ENCODE assay signal across 9 mouse cellular contexts in genomic region chr10:126531368-126531767, GRCm38 (mm10).
DNase-seq lines count a peak whose midpoint lies in the region; ATAC-seq and TF ChIP-seq lines count a peak whose summit lies in the region.
"Had no signal": no experiment of that assay in that cellular context is flagged by ENCODE, and none has a peak within 500 bp of the region (broad histone marks: within the 10 kb centered on the region; RNA-seq: fewer than 3 reads in every experiment).

No protein-coding gene starts in this region.

- DNase-seq in forebrain, embryonic 14.5 days (ENCODE audit: low spot score), result peak; percentile 77
- peak; percentile 41 for DNase-seq in liver, adult 2 months (ENCODE audit: extremely low read depth, low read depth, low spot score)
- peak; percentile 40 for DNase-seq in Muller cell, postnatal 12 days (ENCODE audit: inconsistent ontology term)
- DNase-seq in forebrain, postnatal 0 days, result peak; percentile 79
- DNase-seq in retina, embryonic 14.5 days (ENCODE audit: low spot score), result peak; percentile 73
- DNase-seq in spleen, postnatal 4 days (ENCODE audit: low spot score in 2 of 2), result no peak

- TF ChIP-seq CTCF in liver, adult 2 months (IDR thresholded peaks at IDR 0.05; ENCODE audit: low read depth, low read length), result peak; percentile 41
- TF ChIP-seq CTCF in forebrain, postnatal 0 days (IDR thresholded peaks at IDR 0.05; ENCODE audit: low read depth), result peak; percentile 72

- no peak overlapping the region for H3K9ac ChIP-seq in forebrain, embryonic 14.5 days (ENCODE audit: low read length)
- no peak overlapping the region for H3K9ac ChIP-seq in forebrain, embryonic 12.5 days
- H3K9ac ChIP-seq in liver, adult 2 months (ENCODE audit: low read depth, low read length), result no peak overlapping the region
- H3K9ac ChIP-seq in liver, embryonic 12.5 days, result no peak overlapping the region
- H3K9ac ChIP-seq in forebrain, postnatal 0 days, result no peak overlapping the region
- H3K9ac ChIP-seq: limb, embryonic 13.5 days had no signal

- whole genome bisulfite sequencing in forebrain, embryonic 14.5 days, result 84% methylated on average over 1 of the region's 1 CpGs
- WGBS in forebrain, embryonic 12.5 days, result 83% methylated on average over 1 of the region's 1 CpGs
- 76% methylated on average over 1 of the region's 1 CpGs for WGBS in liver, adult 2 months
- 83% methylated on average over 1 of the region's 1 CpGs for WGBS in liver, embryonic 12.5 days (ENCODE audit: insufficient replicate concordance)
- WGBS in forebrain, postnatal 0 days, result 27% methylated on average over 1 of the region's 1 CpGs

- H3K9me3 ChIP-seq in forebrain, embryonic 14.5 days (replicated peaks; ENCODE audit: control insufficient read depth, low read length), result no peaks in the 10 kb centered on the region
- H3K9me3 ChIP-seq in forebrain, embryonic 12.5 days, result no peaks in the 10 kb centered on the region
- H3K9me3 ChIP-seq in liver, embryonic 12.5 days (replicated peaks), result no peaks in the 10 kb centered on the region
- no peaks in the 10 kb centered on the region for H3K9me3 ChIP-seq in forebrain, postnatal 0 days (ENCODE audit: low read length)
- H3K9me3 ChIP-seq: limb, embryonic 13.5 days had no signal

- H3K79me2 ChIP-seq in liver, adult 2 months (ENCODE audit: control insufficient read depth, insufficient read depth, low read length), result no peaks in the 10 kb centered on the region

- H3K4me2 ChIP-seq in forebrain, embryonic 14.5 days (ENCODE audit: low read length), result no peak overlapping the region
- no peak overlapping the region for H3K4me2 ChIP-seq in forebrain, embryonic 12.5 days
- H3K4me2 ChIP-seq in liver, embryonic 12.5 days, result no peak overlapping the region
- H3K4me2 ChIP-seq in forebrain, postnatal 0 days (ENCODE audit: low read depth), result no peak overlapping the region
- H3K4me2 ChIP-seq: limb, embryonic 13.5 days had no signal

- TF ChIP-seq POLR2A in liver, adult 2 months (IDR thresholded peaks at IDR 0.05; ENCODE audit: extremely low read depth, insufficient read depth, low read length), result no peak

- H3K36me3 ChIP-seq in forebrain, embryonic 14.5 days (ENCODE audit: control insufficient read depth, insufficient read depth, low read length), result no peaks in the 10 kb centered on the region
- no peaks in the 10 kb centered on the region for H3K36me3 ChIP-seq in forebrain, embryonic 12.5 days (replicated peaks)
- no peaks in the 10 kb centered on the region for H3K36me3 ChIP-seq in liver, adult 2 months (ENCODE audit: control insufficient read depth, insufficient read depth, low read length)
- H3K36me3 ChIP-seq in liver, embryonic 12.5 days, result no peaks in the 10 kb centered on the region
- no peaks in the 10 kb centered on the region for H3K36me3 ChIP-seq in forebrain, postnatal 0 days (ENCODE audit: insufficient read depth)
- H3K36me3 ChIP-seq: limb, embryonic 13.5 days had no signal

- no peaks in the 10 kb centered on the region for H3K4me1 ChIP-seq in forebrain, embryonic 14.5 days (ENCODE audit: control insufficient read depth, insufficient read depth, low read length)
- peaks cover 5% of the 10 kb centered on the region; the same call in 1 of the 2 replicates for H3K4me1 ChIP-seq in forebrain, embryonic 12.5 days
- H3K4me1 ChIP-seq in liver, adult 2 months (ENCODE audit: control insufficient read depth, insufficient read depth, low read length), result no peaks in the 10 kb centered on the region
- no peaks in the 10 kb centered on the region for H3K4me1 ChIP-seq in liver, embryonic 12.5 days
- H3K4me1 ChIP-seq in forebrain, postnatal 0 days (ENCODE audit: insufficient read depth), result 0 out of 2 replicates have a peak, but pooled peaks cover 3% of the 10 kb centered on the region

- H3K4me3 ChIP-seq in forebrain, embryonic 14.5 days (ENCODE audit: low read depth, low read length), result no peak overlapping the region
- no peak overlapping the region for H3K4me3 ChIP-seq in forebrain, embryonic 12.5 days (replicated peaks)
- no peak overlapping the region for H3K4me3 ChIP-seq in liver, adult 2 months (ENCODE audit: insufficient read depth, low read depth, low read length)
- H3K4me3 ChIP-seq in liver, embryonic 12.5 days, result no peak overlapping the region
- no peak overlapping the region for H3K4me3 ChIP-seq in forebrain, postnatal 0 days (ENCODE audit: low read depth, low read length)
- H3K4me3 ChIP-seq: limb, embryonic 13.5 days had no signal

- H3K27ac ChIP-seq in forebrain, embryonic 14.5 days (ENCODE audit: low read depth, low read length), result no peak overlapping the region
- no peak overlapping the region for H3K27ac ChIP-seq in forebrain, embryonic 12.5 days
- no peak overlapping the region for H3K27ac ChIP-seq in liver, adult 2 months (replicated peaks; ENCODE audit: insufficient read depth, low read depth, low read length)
- H3K27ac ChIP-seq in liver, embryonic 12.5 days, result no peak overlapping the region
- no peak overlapping the region for H3K27ac ChIP-seq in forebrain, postnatal 0 days (ENCODE audit: low read depth, low read length)
- H3K27ac ChIP-seq: limb, embryonic 13.5 days had no signal

- H3K27me3 ChIP-seq in forebrain, embryonic 14.5 days (replicated peaks; ENCODE audit: control insufficient read depth, insufficient read depth, low read length), result no peaks in the 10 kb centered on the region
- H3K27me3 ChIP-seq in forebrain, embryonic 12.5 days, result peaks cover 7% of the 10 kb centered on the region; the same call in 1 of the 2 replicates
- H3K27me3 ChIP-seq in liver, adult 2 months (ENCODE audit: control insufficient read depth, insufficient read depth, low read length), result no peaks in the 10 kb centered on the region
- no peaks in the 10 kb centered on the region for H3K27me3 ChIP-seq in liver, embryonic 12.5 days (replicated peaks)
- no peaks in the 10 kb centered on the region for H3K27me3 ChIP-seq in forebrain, postnatal 0 days (ENCODE audit: insufficient read depth, low read length)
- H3K27me3 ChIP-seq: limb, embryonic 13.5 days had no signal

- no peak for ATAC-seq in forebrain, embryonic 14.5 days
- no peak for ATAC-seq in forebrain, embryonic 12.5 days (ENCODE audit: low FRiP score)
- no peak for ATAC-seq in liver, embryonic 12.5 days
- peak; percentile 25; the same call in 1 of the 2 replicates for ATAC-seq in forebrain, postnatal 0 days

Comparison
In these comparisons a context has a peak if more than half of its experiments do, and no peak if none do; other contexts are left out.
1. DNase-seq: peak in forebrain, embryonic 14.5 days (single experiment), liver, adult 2 months (single experiment), Muller cell, postnatal 12 days (single experiment), forebrain, postnatal 0 days (single experiment) and retina, embryonic 14.5 days (single experiment); none in spleen, postnatal 4 days (0 of 2).